Mouse (Mus musculus) CH12.LX (cell line): ENCODE measurements at regions not wholly inside any gene's neighbourhood (a gene's known extent, or its start where the extent isn't known, plus 50 kb on each side); places are given as distances from the start of the nearest gene placed in this dataset.

Experiments used
- BHLHE40 ChIP-seq: IDR thresholded peaks from 2 replicates; pipeline ENCODE4 v1.6.1; 2011; ENCODE audit warnings: mild to moderate bottlenecking, low read depth, low read length, improper control_type of control experiment
- CTCF ChIP-seq, 2 experiments: IDR thresholded peaks in 1 of 2; conservative IDR thresholded peaks in 1 of 2; 2 replicates each; pipeline ENCODE4 v1.5.1; 2011 to 2012; ENCODE audit warnings: low read depth in 2 of 2, low read length in 2 of 2, improper control_type of control experiment in 1 of 2, inconsistent platforms in 1 of 2, mild to moderate bottlenecking in 1 of 2, moderate library complexity in 1 of 2
- EP300 ChIP-seq: IDR thresholded peaks from 2 replicates; pipeline ENCODE4 v1.6.1; 2011; ENCODE audit warnings: low read length, improper control_type of control experiment
- HCFC1 ChIP-seq: IDR thresholded peaks from 2 replicates; pipeline ENCODE4 v1.6.1; 2012; ENCODE audit warnings: low read depth, mild to moderate bottlenecking, inconsistent platforms, low read length, improper control_type of control experiment
- MAX ChIP-seq: IDR thresholded peaks from 2 replicates; pipeline ENCODE4 v1.6.1; 2011; ENCODE audit warnings: low read length, improper control_type of control experiment
- MEF2A ChIP-seq: IDR thresholded peaks from 2 replicates; pipeline ENCODE4 v1.6.1; 2014; ENCODE audit warnings: low read depth, mild to moderate bottlenecking, inconsistent platforms, low read length, improper control_type of control experiment, borderline replicate concordance
- NRF1 ChIP-seq: IDR thresholded peaks from 2 replicates; pipeline ENCODE4 v1.6.1; 2014; ENCODE audit warnings: low read depth, mild to moderate bottlenecking, inconsistent platforms, low read length, improper control_type of control experiment, moderate library complexity
- POLR2A ChIP-seq: IDR thresholded peaks from 2 replicates; pipeline ENCODE4 v1.6.1; 2011; ENCODE audit warnings: low read depth, mild to moderate bottlenecking, improper control_type of control experiment, low read length
- TCF12 ChIP-seq: IDR thresholded peaks from 2 replicates; pipeline ENCODE4 v1.6.1; 2014; ENCODE audit warnings: low read depth, mild to moderate bottlenecking, inconsistent platforms, low read length, improper control_type of control experiment

- no peak for TF ChIP-seq TCF12
- no peak for TF ChIP-seq HCFC1
- no peak for TF ChIP-seq NRF1
- TF ChIP-seq MEF2A = no peak
- no peak for TF ChIP-seq CTCF (conservative IDR thresholded peaks at IDR 0.05 in 1 of 2, IDR thresholded peaks at IDR 0.05 in 1 of 2; ENCODE audit: low read depth in 2 of 2, low read length in 2 of 2)
- no peak for TF ChIP-seq BHLHE40
- no peak for TF ChIP-seq EP300
- TF ChIP-seq MAX = no peak
- TF ChIP-seq POLR2A = no peak
Observed at GRCm38 (mm10) chr11:66606646-66607045, 80.9 kb upstream of the Shisa6 start.
